Mouse (Mus musculus): ENCODE results near the gene Camsap2.
A peak's percentile ranks its signal among the peaks of the same experiment; 100 is the strongest.

Gene Camsap2

GRCm38 (mm10) chr1:136345454-136346372 is at the start of gene Camsap2:
Gene Camsap2 (minus strand): TSS chr1:136346104.
- peak; percentile 93 for DNase-seq (ENCODE audit: low read depth, low spot score)

- no peak for DNase-seq (ENCODE audit: low read depth, low spot score)
These were observed 49.2 kb upstream of the Camsap2 start for GRCm38 (mm10) chr1:136395073-136395472.

- DNase-seq (ENCODE audit: low read depth, low spot score): peak; percentile 24
These were observed 48.6 kb upstream of the Camsap2 start for GRCm38 (mm10) chr1:136394506-136394905.

GRCm38 (mm10) chr1:136386914-136387313 is 41.0 kb upstream of the Camsap2 start:
- DNase-seq (ENCODE audit: low read depth, low spot score): no peak

- DNase-seq (ENCODE audit: low read depth, low spot score): no peak
These were observed 35.7 kb upstream of the Camsap2 start for GRCm38 (mm10) chr1:136381583-136381982.

GRCm38 (mm10) chr1:136381169-136381568 is 35.3 kb upstream of the Camsap2 start:
- DNase-seq (ENCODE audit: low read depth, low spot score): no peak

GRCm38 (mm10) chr1:136380606-136381005 is 34.7 kb upstream of the Camsap2 start:
- no peak for DNase-seq (ENCODE audit: low read depth, low spot score)

- no peak for DNase-seq (ENCODE audit: low read depth, low spot score)
These were observed 34.3 kb upstream of the Camsap2 start for GRCm38 (mm10) chr1:136380161-136380560.

GRCm38 (mm10) chr1:136379261-136379660 is 33.4 kb upstream of the Camsap2 start:
- no peak for DNase-seq (ENCODE audit: low read depth, low spot score)

GRCm38 (mm10) chr1:136365986-136366385 is 20.1 kb upstream of the Camsap2 start:
- no peak for DNase-seq (ENCODE audit: low read depth, low spot score)

- DNase-seq (ENCODE audit: low read depth, low spot score): no peak
These were observed 18.8 kb upstream of the Camsap2 start for GRCm38 (mm10) chr1:136364711-136365110.

- no peak for DNase-seq (ENCODE audit: low read depth, low spot score)
These were observed 17.1 kb upstream of the Camsap2 start for GRCm38 (mm10) chr1:136363035-136363434.

- no peak for DNase-seq (ENCODE audit: low read depth, low spot score)
These were observed 16.7 kb upstream of the Camsap2 start for GRCm38 (mm10) chr1:136362567-136362966.

- no peak for DNase-seq (ENCODE audit: low read depth, low spot score)
These were observed 15.5 kb upstream of the Camsap2 start for GRCm38 (mm10) chr1:136361373-136361772.

GRCm38 (mm10) chr1:136360909-136361308 is 15.0 kb upstream of the Camsap2 start:
- no peak for DNase-seq (ENCODE audit: low read depth, low spot score)

GRCm38 (mm10) chr1:136358841-136359360 is 13.0 kb upstream of the Camsap2 start:
- DNase-seq (ENCODE audit: low read depth, low spot score): no peak

GRCm38 (mm10) chr1:136355651-136356050 is 9.7 kb upstream of the Camsap2 start:
- no peak for DNase-seq (ENCODE audit: low read depth, low spot score)

- no peak for DNase-seq (ENCODE audit: low read depth, low spot score)
These were observed 4.8 kb upstream of the Camsap2 start for GRCm38 (mm10) chr1:136350699-136351200.

- no peak for DNase-seq (ENCODE audit: low read depth, low spot score)
These were observed 2.2 kb upstream of the Camsap2 start for GRCm38 (mm10) chr1:136348137-136348536.

GRCm38 (mm10) chr1:136347140-136347539 is 1.2 kb upstream of the Camsap2 start:
- no peak for DNase-seq (ENCODE audit: low read depth, low spot score)

- no peak for DNase-seq (ENCODE audit: low read depth, low spot score)
These were observed 600 bp upstream of the Camsap2 start for GRCm38 (mm10) chr1:136346373-136347035.

GRCm38 (mm10) chr1:136344768-136345453 is 993 bp downstream of the Camsap2 start:
- DNase-seq (ENCODE audit: low read depth, low spot score): peak; percentile 32
